Mouse (Mus musculus) liver, embryonic 11.5 days (tissue): ENCODE results near the gene Tnrc6b. TPM values are rescaled to one million over a fixed set of nuclear protein-coding genes. Genes with fewer than 3 reads are reported as not detected.
"Not testable (repeated sequence)": the region's sequence is repeated elsewhere in the genome, so short reads cannot be mapped to it uniquely, and the experiment has no call there.

ENCODE experiments used
- ATAC-seq: fragments of 200-750 bp; cut with Nextera tagmentation; replicated peaks from 2 replicates; pipeline ENCODE4 v1.8.0; 2017; ENCODE audit warnings: moderate number of reproducible peaks, mild to moderate bottlenecking, moderate TSS enrichment, moderate library complexity; ENCODE audit not compliant: low FRiP score
- DNase-seq: peaks from one replicate; pipeline ENCODE4 v3.0.0-alpha.2; 2017; ENCODE audit warnings: low spot score
- H3K27ac ChIP-seq: fragments of 300-500 bp; sonication (generic); 2 replicates; pipeline ENCODE4 v1.5.1; 2014; ENCODE audit warnings: mild to moderate bottlenecking, low read depth, low read length, control low read depth
- H3K27me3 ChIP-seq: fragments of 300-500 bp; sonication (generic); replicated peaks from 2 replicates; pipeline ENCODE4 v1.6.1; 2014; ENCODE audit warnings: low read length, mixed read lengths; ENCODE audit not compliant: control insufficient read depth, insufficient read depth
- H3K36me3 ChIP-seq: fragments of 300-500 bp; sonication (generic); 2 replicates; pipeline ENCODE4 v1.6.1; 2014; ENCODE audit warnings: mild to moderate bottlenecking, low read length, moderate library complexity, mixed read lengths; ENCODE audit not compliant: control insufficient read depth, insufficient read depth
- H3K4me1 ChIP-seq: fragments of 300-500 bp; sonication (generic); replicated peaks from 2 replicates; pipeline ENCODE4 v1.6.1; 2014; ENCODE audit warnings: low read length, mixed read lengths; ENCODE audit not compliant: control insufficient read depth, insufficient read depth
- H3K4me2 ChIP-seq: fragments of 300-500 bp; sonication (generic); 2 replicates; pipeline ENCODE4 v1.6.1; 2014; ENCODE audit warnings: mild to moderate bottlenecking, control low read depth, moderate library complexity
- H3K4me3 ChIP-seq: fragments of 300-500 bp; sonication (generic); 2 replicates; pipeline ENCODE4 v1.5.1; 2014; ENCODE audit warnings: low read depth, low read length, control low read depth
- H3K9ac ChIP-seq: fragments of 300-500 bp; sonication (generic); 2 replicates; pipeline ENCODE4 v1.6.1; 2014; ENCODE audit warnings: low read depth, low read length, control low read depth
- H3K9me3 ChIP-seq: fragments of 300-500 bp; sonication (generic); 2 replicates; pipeline ENCODE4 v1.6.1; 2016; ENCODE audit warnings: low read length, inconsistent platforms, mixed read lengths; ENCODE audit not compliant: control insufficient read depth
- WGBS: fragments of 180-500 bp; shearing (Covaris S2); extraction: QIAGEN DNeasy Blood & Tissue Kit; methylation state at CpG from one replicate; pipeline ENCODE4 v1.1.7; 2014; 5-methylcytosine and 5-hydroxymethylcytosine counted together
- polyA plus RNA-seq: library from polyadenylated mRNA; unstranded; fragments of >200 nt; fragmentation: Nextera tagmentation; extraction: Ambion mirVana; gene quantifications from 2 replicates; pipeline ENCODE4 v1.2.1, GENCODE M21; 2014

Tnrc6b gene
- polyA plus RNA-seq, 1 experiment from 2014 or later = 18.5 TPM

DNA sequence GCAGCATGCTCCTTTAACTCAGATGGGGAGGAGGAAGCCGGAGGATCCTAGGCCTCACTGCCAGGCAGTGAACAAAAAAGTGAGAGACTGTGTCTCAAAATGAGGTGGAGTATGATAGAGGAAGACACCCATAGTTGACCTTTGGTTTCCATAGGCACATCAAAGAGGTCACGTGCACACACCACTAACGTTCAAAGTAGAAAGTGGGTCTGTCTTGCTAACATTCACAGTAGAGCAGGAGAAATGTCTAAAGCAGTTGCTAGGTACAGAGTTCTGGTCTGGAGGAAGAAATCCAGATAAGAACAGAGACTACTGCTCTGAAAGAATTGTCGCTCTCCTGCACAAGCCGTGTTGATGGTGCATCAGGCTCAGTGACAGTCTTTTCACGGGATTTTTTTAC lies 10.7 kb downstream of the Tnrc6b start:
- no peaks in the 10 kb centered on the region for H3K27me3 ChIP-seq
- no peak overlapping the region for H3K4me2 ChIP-seq
- DNase-seq (no peak), ATAC-seq (no peak)
- H3K4me3 ChIP-seq = no peak overlapping the region
- WGBS = 71% methylated on average over 6 of the region's 6 CpGs
- H3K36me3 ChIP-seq = no peaks in the 10 kb centered on the region
- H3K27ac ChIP-seq = no peak overlapping the region
- H3K9ac ChIP-seq = no peak overlapping the region
- no peaks in the 10 kb centered on the region for H3K4me1 ChIP-seq
- no peaks in the 10 kb centered on the region for H3K9me3 ChIP-seq

DNA sequence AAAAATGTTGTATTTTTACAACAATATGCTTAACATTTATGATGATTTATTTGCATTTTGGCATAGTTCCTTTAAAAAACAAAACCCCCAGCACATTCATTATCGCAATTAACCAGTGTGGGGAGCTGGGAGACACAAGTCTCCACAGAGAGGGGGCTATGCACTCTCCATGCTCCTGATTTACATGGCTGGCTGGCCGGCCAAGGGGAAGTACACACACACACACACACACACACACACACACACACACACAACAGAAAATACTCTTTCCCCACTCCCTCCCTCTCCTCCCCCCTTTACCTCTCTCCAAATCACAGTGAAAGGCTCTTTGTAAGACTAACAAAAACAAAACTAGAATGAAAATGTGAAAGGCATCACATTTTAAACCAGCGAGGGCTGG lies 11.3 kb downstream of the Tnrc6b start:
- Histone ChIP-seq H3K4me1 (no peaks in the 10 kb centered on the region), H3K9ac (no peak overlapping the region), H3K36me3 (no peaks in the 10 kb centered on the region), H3K27me3 (no peaks in the 10 kb centered on the region), H3K27ac (no peak overlapping the region), H3K4me2 (no peak overlapping the region), H3K9me3 (no peaks in the 10 kb centered on the region), H3K4me3 (no peak overlapping the region)
- DNase-seq (no peak), ATAC-seq (no peak)
- WGBS = 71% methylated on average over 3 of the region's 3 CpGs

DNA sequence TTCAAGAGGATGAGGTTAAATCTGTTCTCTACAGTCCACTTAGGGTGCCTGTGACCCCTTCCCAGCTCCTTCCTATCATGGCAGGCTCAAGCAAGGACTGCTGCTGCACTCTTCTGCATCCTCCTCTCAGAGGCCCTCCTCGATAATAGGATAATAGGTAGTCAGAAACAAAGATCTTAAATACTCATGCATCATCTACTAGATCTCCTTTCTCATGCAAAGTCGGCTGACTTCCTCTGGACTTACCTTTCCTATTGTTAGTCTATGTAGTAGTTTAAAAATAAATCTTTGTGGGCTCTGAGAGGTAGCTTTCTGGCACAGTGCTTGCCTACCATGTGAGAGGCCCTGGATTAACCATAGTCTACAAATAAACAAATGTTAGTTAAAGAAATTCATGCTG lies 18.4 kb downstream of the Tnrc6b start:
- Histone ChIP-seq H3K27me3 (no peaks in the 10 kb centered on the region), H3K27ac (no peak overlapping the region), H3K4me2 (no peak overlapping the region), H3K9me3 (no peaks in the 10 kb centered on the region), H3K36me3 (no peaks in the 10 kb centered on the region), H3K9ac (no peak overlapping the region), H3K4me1 (no peaks in the 10 kb centered on the region), H3K4me3 (no peak overlapping the region)
- ATAC-seq (no peak), DNase-seq (no peak)
- 68% methylated on average over 2 of the region's 2 CpGs for WGBS

DNA sequence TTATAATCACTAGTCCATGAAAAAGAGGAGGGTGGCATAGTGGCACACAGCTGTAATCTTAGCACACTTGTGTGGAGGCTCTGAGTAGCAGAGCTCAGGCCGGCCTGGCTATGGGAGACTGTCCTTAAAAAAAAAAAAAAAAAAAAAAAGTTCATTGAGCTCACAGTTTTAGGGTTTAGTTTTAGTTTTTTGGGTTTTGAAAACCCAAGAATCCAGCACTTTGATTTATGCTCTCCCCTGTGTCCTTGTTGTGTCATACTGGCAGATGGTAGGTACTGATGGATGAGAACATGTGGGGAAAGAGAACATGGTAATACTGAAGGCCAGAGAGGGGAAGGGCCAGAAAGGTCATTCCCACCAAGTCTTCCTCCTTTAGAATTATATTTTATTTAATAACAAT lies 19.9 kb downstream of the Tnrc6b start:
- no peaks in the 10 kb centered on the region for H3K27me3 ChIP-seq
- H3K36me3 ChIP-seq = no peaks in the 10 kb centered on the region
- H3K4me1 ChIP-seq = no peaks in the 10 kb centered on the region
- no peak for ATAC-seq
- DNase-seq = no peak
- H3K9ac ChIP-seq = no peak overlapping the region
- no peak overlapping the region for H3K4me3 ChIP-seq
- H3K27ac ChIP-seq = no peak overlapping the region
- H3K9me3 ChIP-seq = no peaks in the 10 kb centered on the region
- 76% methylated on average over 1 of the region's 1 CpGs for WGBS
- H3K4me2 ChIP-seq = no peak overlapping the region

DNA sequence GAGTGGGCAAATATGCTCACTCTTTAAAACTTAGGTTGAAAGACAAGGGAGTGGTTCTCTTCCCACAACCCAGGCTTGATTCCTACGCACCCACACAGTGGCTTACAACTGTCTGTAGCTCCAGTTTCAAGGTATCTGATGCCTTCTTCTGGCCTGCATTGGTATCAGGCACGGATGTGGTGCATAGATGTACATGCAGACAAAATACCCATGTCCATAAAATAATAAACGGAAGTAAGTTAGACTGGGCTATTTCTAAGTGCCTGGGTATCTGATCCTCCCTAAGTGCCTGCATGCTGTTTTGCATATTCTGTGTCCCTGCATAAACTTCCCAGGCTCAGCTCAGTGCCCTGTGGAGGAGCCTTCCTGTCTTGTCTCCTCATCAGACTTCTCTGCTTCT lies 20.4 kb downstream of the Tnrc6b start:
- Histone ChIP-seq H3K27ac (no peak overlapping the region), H3K36me3 (no peaks in the 10 kb centered on the region), H3K4me3 (no peak overlapping the region), H3K4me2 (no peak overlapping the region), H3K9me3 (no peaks in the 10 kb centered on the region), H3K4me1 (no peaks in the 10 kb centered on the region), H3K9ac (no peak overlapping the region), H3K27me3 (no peaks in the 10 kb centered on the region)
- ATAC-seq (no peak), DNase-seq (no peak)
- 77% methylated on average over 3 of the region's 3 CpGs for WGBS

DNA sequence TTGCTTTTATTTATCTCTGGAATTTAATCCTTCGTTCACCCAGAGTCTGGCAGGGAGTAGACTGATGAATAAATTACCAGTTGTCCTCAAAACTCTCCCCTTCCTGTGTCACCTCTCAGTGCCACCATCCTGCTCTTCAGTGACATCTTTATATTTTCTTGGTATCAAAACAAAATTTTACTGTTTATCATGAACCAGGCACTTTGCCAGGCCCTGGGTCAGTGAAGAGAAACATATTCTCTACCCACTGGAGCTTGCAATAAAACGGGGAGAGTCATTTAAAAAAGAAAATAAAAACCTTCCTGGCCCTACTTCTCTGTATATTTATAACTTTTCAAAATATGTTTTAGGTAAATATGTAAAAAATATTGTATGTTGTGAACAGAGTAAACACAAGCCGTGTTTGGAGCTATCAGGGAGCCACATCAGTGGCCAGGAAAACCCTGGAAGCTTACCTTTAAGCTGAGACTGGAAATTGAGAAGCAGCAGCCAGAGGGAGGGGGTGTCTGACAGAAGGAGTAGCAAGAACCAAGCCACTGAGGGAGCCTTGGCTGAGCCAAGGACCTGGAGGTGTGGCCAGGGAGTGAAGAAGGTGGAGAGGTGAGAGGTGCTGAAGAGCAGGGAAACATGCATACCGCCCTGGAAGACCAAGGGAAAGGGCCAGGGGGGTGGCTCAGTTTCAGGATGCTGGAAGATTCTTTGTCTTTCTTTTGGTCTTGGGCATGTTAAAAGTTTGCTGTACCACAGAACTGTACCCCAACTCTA lies 21.3 kb downstream of the Tnrc6b start:
- H3K9me3 ChIP-seq = no peaks in the 10 kb centered on the region
- DNase-seq (no peak), ATAC-seq (no peak)
- no peak overlapping the region for H3K4me2 ChIP-seq
- H3K27ac ChIP-seq = no peak overlapping the region
- 48% methylated on average over 4 of the region's 4 CpGs for WGBS
- H3K9ac ChIP-seq = no peak overlapping the region
- H3K36me3 ChIP-seq = no peaks in the 10 kb centered on the region
- no peaks in the 10 kb centered on the region for H3K27me3 ChIP-seq
- no peak overlapping the region for H3K4me3 ChIP-seq
- H3K4me1 ChIP-seq = no peaks in the 10 kb centered on the region

DNA sequence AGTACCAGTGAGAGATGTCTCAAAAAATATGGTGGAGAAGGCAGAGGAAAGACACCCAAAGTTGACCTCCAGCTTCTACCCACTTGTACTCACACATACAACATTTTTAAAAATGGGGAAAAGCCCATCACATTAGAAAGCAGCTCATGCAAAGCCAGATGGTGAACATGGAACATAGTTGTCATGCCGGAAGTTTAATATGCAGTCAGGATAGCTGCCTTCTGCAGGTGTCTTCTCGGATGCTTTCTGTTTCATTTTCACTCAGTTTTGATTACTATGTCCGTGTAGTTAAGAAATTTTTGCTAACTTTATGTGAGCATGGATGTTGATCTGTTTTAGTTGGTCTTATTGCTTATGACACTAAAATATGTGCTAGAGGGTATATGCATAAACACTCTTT lies 24.2 kb downstream of the Tnrc6b start:
- no peaks in the 10 kb centered on the region for H3K36me3 ChIP-seq
- H3K27me3 ChIP-seq = no peaks in the 10 kb centered on the region
- 82% methylated on average over 3 of the region's 3 CpGs for WGBS
- peaks cover 9% of the 10 kb centered on the region for H3K4me1 ChIP-seq
- no peak for ATAC-seq
- no peak overlapping the region for H3K4me2 ChIP-seq
- H3K9ac ChIP-seq = no peak overlapping the region
- no peak for DNase-seq
- no peaks in the 10 kb centered on the region for H3K9me3 ChIP-seq
- H3K27ac ChIP-seq = no peak overlapping the region
- H3K4me3 ChIP-seq = no peak overlapping the region

DNA sequence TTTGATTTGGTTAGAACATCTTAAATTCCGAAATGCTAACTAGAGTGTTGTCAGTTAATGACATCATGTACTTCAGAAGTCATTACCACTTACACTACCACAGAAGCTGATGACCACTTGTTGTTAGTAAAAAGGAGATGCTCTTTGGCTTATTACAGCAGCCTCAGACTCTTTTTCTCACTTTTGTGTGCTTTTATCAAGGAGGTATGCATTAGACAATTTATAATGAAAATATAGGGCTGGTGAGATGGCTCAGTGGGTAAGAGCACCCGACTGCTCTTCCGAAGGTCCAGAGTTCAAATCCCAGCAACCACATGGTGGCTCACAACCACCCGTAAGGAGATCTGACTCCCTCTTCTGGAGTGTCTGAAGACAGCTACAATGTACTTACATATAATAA lies 24.6 kb downstream of the Tnrc6b start:
- H3K4me2 ChIP-seq, ATAC-seq, H3K4me1 ChIP-seq, H3K27ac ChIP-seq, H3K9me3 ChIP-seq, H3K27me3 ChIP-seq, DNase-seq, H3K36me3 ChIP-seq, H3K9ac ChIP-seq, H3K4me3 ChIP-seq: not testable (repeated sequence)
- 85% methylated on average over 3 of the region's 4 CpGs for WGBS

DNA sequence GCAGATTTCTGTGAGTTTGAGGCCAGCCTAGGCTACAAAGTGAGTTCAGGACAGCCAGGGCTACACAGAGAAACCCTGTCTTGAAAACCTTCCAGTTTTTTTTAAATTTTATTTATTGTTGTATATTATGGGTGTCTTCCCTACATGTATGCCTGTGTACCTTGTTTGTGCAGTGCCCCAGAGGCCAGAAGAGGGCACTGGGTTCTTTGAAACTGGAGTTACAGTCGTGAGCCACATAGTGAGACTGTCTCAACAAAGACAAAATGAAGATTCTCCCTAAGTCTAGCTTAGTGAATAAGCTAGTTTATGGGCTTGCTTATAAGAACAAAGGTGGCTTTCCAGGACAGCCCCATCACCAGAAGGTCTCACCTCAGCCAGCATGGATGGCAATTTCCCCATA lies 25.4 kb downstream of the Tnrc6b start:
- WGBS = 38% methylated on average over 1 of the region's 1 CpGs
- Histone ChIP-seq H3K36me3 (no peaks in the 10 kb centered on the region), H3K27ac (no peak overlapping the region), H3K27me3 (no peaks in the 10 kb centered on the region), H3K4me3 (no peak overlapping the region), H3K4me1 (peaks cover 9% of the 10 kb centered on the region), H3K9ac (no peak overlapping the region), H3K4me2 (no peak overlapping the region), H3K9me3 (no peaks in the 10 kb centered on the region)
- no peak for DNase-seq
- peak; percentile 56; the same call in 1 of the 2 replicates for ATAC-seq
